Mouse (Mus musculus) myocyte (in vitro differentiated cells): ENCODE measurements around the gene Emb. TPM values are rescaled to one million over a fixed set of nuclear protein-coding genes. Genes with fewer than 3 reads are reported as not detected.

Experiments used
- H3K27me3 ChIP-seq: one replicate; pipeline ENCODE4 v1.6.1; 2011; ENCODE audit not compliant: control insufficient read depth, insufficient read depth, insufficient read length
- H3K36me3 ChIP-seq: one replicate; pipeline ENCODE4 v1.6.1; 2011; ENCODE audit not compliant: control insufficient read depth, insufficient read depth
- H3K4me2 ChIP-seq: one replicate; pipeline ENCODE4 v1.6.1; 2011; ENCODE audit warnings: low read depth, control low read depth
- H3K4me3 ChIP-seq: one replicate; pipeline ENCODE4 v1.5.1; 2011; ENCODE audit warnings: mild to moderate bottlenecking, control low read depth, moderate library complexity
- H3K79me2 ChIP-seq: one replicate; pipeline ENCODE4 v1.6.1; 2011; ENCODE audit not compliant: control insufficient read depth, insufficient read depth
- H3ac ChIP-seq: one replicate; pipeline ENCODE4 v1.6.1; 2011; ENCODE audit not compliant: control insufficient read depth, insufficient read length
- CEBPB ChIP-seq: IDR thresholded peaks from 2 replicates; pipeline ENCODE4 v1.6.1; 2011; ENCODE audit warnings: mild to moderate bottlenecking, moderate library complexity; ENCODE audit not compliant: poor library complexity, insufficient read depth, severe bottlenecking
- E2F4 ChIP-seq: IDR thresholded peaks from one replicate; pipeline ENCODE4 v1.6.1; 2011; ENCODE audit warnings: mild to moderate bottlenecking, control low read depth, moderate library complexity; ENCODE audit not compliant: insufficient read depth
- MAX ChIP-seq: IDR thresholded peaks from one replicate; pipeline ENCODE4 v1.6.1; 2011; ENCODE audit warnings: low read depth, mild to moderate bottlenecking, control low read depth
- MYOD1 ChIP-seq, 3 experiments: IDR thresholded peaks; one replicate each; pipeline ENCODE4 v1.6.1; 2011; ENCODE audit warnings: control low read depth in 2 of 3, low read depth in 2 of 3, mild to moderate bottlenecking in 2 of 3, moderate library complexity in 1 of 3; ENCODE audit not compliant: insufficient read length in 2 of 3, control insufficient read depth in 1 of 3
- MYOG ChIP-seq, 3 experiments: IDR thresholded peaks; one replicate each; pipeline ENCODE4 v1.6.1; 2011; ENCODE audit warnings: control low read depth in 2 of 3, low read depth in 2 of 3, mild to moderate bottlenecking in 2 of 3; ENCODE audit not compliant: insufficient read length in 2 of 3, control insufficient read depth in 1 of 3, insufficient read depth in 1 of 3
- POLR2A ChIP-seq: IDR thresholded peaks from one replicate; pipeline ENCODE4 v1.6.1; 2011; ENCODE audit warnings: low read depth, mild to moderate bottlenecking, control low read depth, moderate library complexity; ENCODE audit not compliant: insufficient read length
- POLR2AphosphoS2 ChIP-seq: IDR thresholded peaks from one replicate; pipeline ENCODE4 v1.6.1; 2011; ENCODE audit warnings: low read depth, control low read depth; ENCODE audit not compliant: insufficient read length
- REST ChIP-seq: IDR thresholded peaks from one replicate; pipeline ENCODE4 v1.6.1; 2011; ENCODE audit warnings: mild to moderate bottlenecking, control low read depth, moderate library complexity; ENCODE audit not compliant: insufficient read depth, insufficient read length
- SRF ChIP-seq: IDR thresholded peaks from one replicate; pipeline ENCODE4 v1.6.1; 2011; ENCODE audit warnings: low read depth; ENCODE audit not compliant: control insufficient read depth, insufficient read length
- TCF12 ChIP-seq: IDR thresholded peaks from one replicate; pipeline ENCODE4 v1.6.1; 2011; ENCODE audit warnings: mild to moderate bottlenecking, control low read depth; ENCODE audit not compliant: poor library complexity, insufficient read depth, severe bottlenecking
- TCF3 ChIP-seq: IDR thresholded peaks from one replicate; pipeline ENCODE4 v1.6.1; 2011; ENCODE audit warnings: low read depth, control low read depth; ENCODE audit not compliant: insufficient read length
- USF1 ChIP-seq: IDR thresholded peaks from one replicate; pipeline ENCODE4 v1.6.1; 2011; ENCODE audit warnings: low read depth, mild to moderate bottlenecking, control low read depth, moderate library complexity
- polyA plus RNA-seq: library from polyadenylated mRNA; unstranded; fragments of >200 nt; fragmentation: generic; extraction: Trizol; gene quantifications from one replicate; pipeline ENCODE4 v1.2.1, GENCODE M21; 2012; ENCODE audit warnings: missing spikeins

Emb gene
- polyA plus RNA-seq, 1 experiment: 6.2 TPM

GRCm38 (mm10) chr13:117237111-117237510 lies 28.8 kb downstream of the Emb start:
- no peaks in the 10 kb centered on the region for H3K36me3 ChIP-seq
- H3K27me3 ChIP-seq: no peaks in the 10 kb centered on the region
- no peak for TF ChIP-seq REST
- TF ChIP-seq CEBPB: no peak
- TF ChIP-seq MYOG (IDR thresholded peaks at IDR 0.05; ENCODE audit: control insufficient read depth in 1 of 3, insufficient read depth in 1 of 3, insufficient read length in 2 of 3, low read depth in 2 of 3): no peak
- no peak for TF ChIP-seq TCF12
- no peak for TF ChIP-seq POLR2AphosphoS2
- no peak for TF ChIP-seq MYOD1 (IDR thresholded peaks at IDR 0.05; ENCODE audit: control insufficient read depth in 1 of 3, insufficient read length in 2 of 3, low read depth in 2 of 3)
- H3K4me2 ChIP-seq: no peak overlapping the region
- H3ac ChIP-seq: no peak overlapping the region
- no peaks in the 10 kb centered on the region for H3K79me2 ChIP-seq
- no peak overlapping the region for H3K4me3 ChIP-seq

- Histone ChIP-seq H3K36me3 (no peaks in the 10 kb centered on the region), H3K79me2 (no peaks in the 10 kb centered on the region)
- TF ChIP-seq CEBPB (no peak), MYOG (IDR thresholded peaks at IDR 0.05; ENCODE audit: control insufficient read depth in 1 of 3, insufficient read depth in 1 of 3, insufficient read length in 2 of 3, low read depth in 2 of 3) (no peak), SRF (no peak), REST (no peak), POLR2A (no peak), MAX (no peak), TCF3 (no peak), E2F4 (no peak), MYOD1 (IDR thresholded peaks at IDR 0.05; ENCODE audit: control insufficient read depth in 1 of 3, insufficient read length in 2 of 3, low read depth in 2 of 3) (no peak)
These were observed 33.7 kb downstream of the Emb start for GRCm38 (mm10) chr13:117242063-117242462.

GRCm38 (mm10) chr13:117242621-117243020 lies 34.3 kb downstream of the Emb start:
- H3K79me2 ChIP-seq: no peaks in the 10 kb centered on the region
- H3K4me2 ChIP-seq: no peak overlapping the region
- H3K4me3 ChIP-seq: no peak overlapping the region
- no peaks in the 10 kb centered on the region for H3K27me3 ChIP-seq
- H3ac ChIP-seq: no peak overlapping the region
- TF ChIP-seq TCF3 (no peak), POLR2A (no peak), POLR2AphosphoS2 (no peak), SRF (no peak), E2F4 (no peak), MAX (no peak), USF1 (no peak), CEBPB (no peak), TCF12 (no peak), REST (no peak), MYOD1 (IDR thresholded peaks at IDR 0.05; ENCODE audit: control insufficient read depth in 1 of 3, insufficient read length in 2 of 3, low read depth in 2 of 3) (no peak), MYOG (IDR thresholded peaks at IDR 0.05; ENCODE audit: control insufficient read depth in 1 of 3, insufficient read depth in 1 of 3, insufficient read length in 2 of 3, low read depth in 2 of 3) (no peak)
- no peaks in the 10 kb centered on the region for H3K36me3 ChIP-seq

More at GRCm38 (mm10) chr13:117242063-117242462, 33.7 kb downstream of the Emb start:
- Histone ChIP-seq H3K27me3 (no peaks in the 10 kb centered on the region), H3K4me2 (no peak overlapping the region), H3ac (no peak overlapping the region), H3K4me3 (no peak overlapping the region)

GRCm38 (mm10) chr13:117260704-117261103 lies 52.4 kb downstream of the Emb start:
- no peak overlapping the region for H3ac ChIP-seq
- TF ChIP-seq MYOG (IDR thresholded peaks at IDR 0.05; ENCODE audit: control insufficient read depth in 1 of 3, insufficient read depth in 1 of 3, insufficient read length in 2 of 3, low read depth in 2 of 3) (no peak), CEBPB (no peak), SRF (no peak), E2F4 (no peak), TCF12 (no peak), POLR2A (no peak), REST (no peak), POLR2AphosphoS2 (no peak), TCF3 (no peak), USF1 (no peak), MAX (no peak), MYOD1 (IDR thresholded peaks at IDR 0.05; ENCODE audit: control insufficient read depth in 1 of 3, insufficient read length in 2 of 3, low read depth in 2 of 3) (no peak)
- H3K36me3 ChIP-seq: no peaks in the 10 kb centered on the region
- no peak overlapping the region for H3K4me3 ChIP-seq
- H3K79me2 ChIP-seq: no peaks in the 10 kb centered on the region
- H3K27me3 ChIP-seq: no peaks in the 10 kb centered on the region
- no peak overlapping the region for H3K4me2 ChIP-seq

GRCm38 (mm10) chr13:117266156-117266555 lies 57.8 kb downstream of the Emb start:
- Histone ChIP-seq H3K36me3 (no peaks in the 10 kb centered on the region), H3K79me2 (no peaks in the 10 kb centered on the region), H3K4me2 (no peak overlapping the region), H3K4me3 (no peak overlapping the region), H3K27me3 (no peaks in the 10 kb centered on the region), H3ac (no peak overlapping the region)
- TF ChIP-seq REST (no peak), POLR2AphosphoS2 (no peak), MYOD1 (IDR thresholded peaks at IDR 0.05; ENCODE audit: control insufficient read depth in 1 of 3, insufficient read length in 2 of 3, low read depth in 2 of 3) (no peak), POLR2A (no peak), USF1 (no peak), MAX (no peak), SRF (no peak), TCF12 (no peak), MYOG (IDR thresholded peaks at IDR 0.05; ENCODE audit: control insufficient read depth in 1 of 3, insufficient read depth in 1 of 3, insufficient read length in 2 of 3, low read depth in 2 of 3) (no peak), TCF3 (no peak), CEBPB (no peak), E2F4 (no peak)
